Mouse (Mus musculus) liver, adult 2 months (tissue): Measurements from ENCODE around the gene Coro2b.

Experiments used
- CTCF ChIP-seq: fragments of 200-500 bp; IDR thresholded peaks from 2 replicates; pipeline ENCODE4 v1.5.1; 2011; ENCODE audit warnings: low read depth, low read length, control low read depth
- POLR2A ChIP-seq: fragments of 200-500 bp; IDR thresholded peaks from 2 replicates; pipeline ENCODE4 v1.6.1; 2011; ENCODE audit warnings: low read length, control low read depth; ENCODE audit not compliant: insufficient read depth; ENCODE audit errors: extremely low read depth

- no peak for TF ChIP-seq CTCF
- no peak for TF ChIP-seq POLR2A
Measured at GRCm38 (mm10) chr9:62537941-62538340, 1.1 kb upstream of the Coro2b start.
